Mouse (Mus musculus): ENCODE data around the gene Wdr19.

The Wdr19 gene

DNA sequence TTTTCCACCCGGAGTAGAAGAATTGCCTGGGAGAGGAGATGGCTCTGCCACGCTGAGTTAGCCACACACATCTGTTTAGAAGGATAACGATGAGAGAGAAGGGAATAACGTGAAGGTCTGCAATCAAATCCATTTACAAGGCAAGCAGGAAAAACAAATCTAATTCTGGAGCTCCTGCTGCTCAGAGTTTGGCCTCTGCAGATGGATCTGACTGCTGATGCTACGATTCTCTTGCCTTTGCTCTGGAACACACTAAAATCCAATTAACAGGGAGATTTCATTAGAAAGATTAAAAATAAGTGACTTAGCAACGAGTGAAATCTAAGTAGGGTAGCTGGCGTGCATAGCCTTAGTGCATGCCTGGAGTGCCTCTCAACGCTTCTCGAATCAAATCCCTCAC, 106.0 kb downstream of the Wdr19 start:
- DNase-seq, result no peak

DNA sequence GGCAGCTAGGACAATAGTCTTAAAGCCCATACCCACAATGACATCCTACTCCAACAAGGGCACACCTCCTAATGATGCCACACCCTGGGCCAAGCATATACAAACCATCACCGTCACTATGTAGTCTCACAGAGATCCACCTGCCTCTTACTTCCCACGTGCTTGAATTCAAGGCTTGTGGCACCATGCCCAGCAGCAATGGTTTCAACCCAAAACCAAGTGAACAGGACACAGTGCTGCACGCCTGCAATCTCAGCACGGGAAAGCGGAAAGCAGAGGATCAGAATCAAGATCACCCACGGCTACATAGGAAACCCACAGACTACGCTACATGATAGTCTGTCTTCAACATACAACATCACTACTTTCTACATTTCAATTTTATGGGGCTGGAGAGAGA, 108.7 kb downstream of the Wdr19 start:
- no peak for DNase-seq

DNA sequence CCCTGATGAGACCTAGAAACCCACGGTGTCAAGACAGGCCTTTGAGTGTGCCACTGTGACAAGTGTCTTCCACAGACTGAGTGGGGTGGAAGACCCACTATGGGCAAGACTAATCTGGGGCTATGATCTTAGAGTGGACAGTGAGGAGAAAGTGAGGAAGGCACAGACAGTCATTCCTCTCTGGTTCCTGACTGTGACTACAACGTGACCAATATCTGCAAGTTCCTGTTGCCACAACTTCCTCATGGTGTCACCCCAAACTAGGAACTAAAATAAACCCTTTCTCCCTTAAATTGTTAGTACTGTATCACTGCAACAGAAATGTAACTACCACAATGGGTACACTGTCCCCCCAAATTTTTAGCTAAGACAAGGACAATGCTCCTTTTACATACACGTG, 109.4 kb downstream of the Wdr19 start:
- no peak for DNase-seq

Data from lung, postnatal 14 days (tissue).